Mouse (Mus musculus): Measurements from ENCODE around the gene Ap1ar. TPM values are rescaled to one million over a fixed set of nuclear protein-coding genes. Genes with fewer than 3 reads are reported as not detected.

The Ap1ar gene
- polyA plus RNA-seq, 1 experiment from 2014 or later, result 54.8 TPM

DNA sequence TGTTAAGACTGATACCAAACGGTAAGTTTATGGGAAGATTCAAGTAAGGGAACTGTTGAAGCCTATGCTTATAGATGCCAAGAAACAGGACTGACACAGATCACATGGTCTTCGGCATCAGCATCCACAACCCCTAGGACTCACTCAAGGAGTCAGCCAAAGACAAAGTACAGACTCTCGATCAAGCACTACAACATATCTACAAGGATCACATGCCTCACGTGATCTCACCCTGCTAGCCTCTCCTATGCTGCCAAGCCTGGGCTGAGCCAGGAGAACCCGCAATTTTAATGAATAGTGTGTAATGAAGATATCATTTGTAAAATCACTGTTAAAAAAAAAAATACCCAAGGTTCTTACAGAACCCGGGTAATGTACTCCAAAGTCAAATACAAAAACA is 1.7 kb downstream of the Ap1ar start:
- no peak overlapping the region for H3K27ac ChIP-seq
- no peaks in the 10 kb centered on the region for H3K27me3 ChIP-seq
- H3K9ac ChIP-seq, result no peak overlapping the region; the same call in 1 of the 2 replicates
- no peak overlapping the region for H3K4me3 ChIP-seq
- H3K4me2 ChIP-seq, result 0 out of 2 replicates have a peak overlapping the region, but pooled peaks have one; percentile 78
- H3K36me3 ChIP-seq, result no peaks in the 10 kb centered on the region; the same call in 1 of the 2 replicates
- H3K4me1 ChIP-seq, result peaks cover 17% of the 10 kb centered on the region
- ATAC-seq (ENCODE audit: borderline replicate concordance, extremely low read depth, low FRiP score, low TSS enrichment), result no peak
- 68% methylated on average over 6 of the region's 6 CpGs for WGBS
- no peaks in the 10 kb centered on the region for H3K9me3 ChIP-seq

DNA sequence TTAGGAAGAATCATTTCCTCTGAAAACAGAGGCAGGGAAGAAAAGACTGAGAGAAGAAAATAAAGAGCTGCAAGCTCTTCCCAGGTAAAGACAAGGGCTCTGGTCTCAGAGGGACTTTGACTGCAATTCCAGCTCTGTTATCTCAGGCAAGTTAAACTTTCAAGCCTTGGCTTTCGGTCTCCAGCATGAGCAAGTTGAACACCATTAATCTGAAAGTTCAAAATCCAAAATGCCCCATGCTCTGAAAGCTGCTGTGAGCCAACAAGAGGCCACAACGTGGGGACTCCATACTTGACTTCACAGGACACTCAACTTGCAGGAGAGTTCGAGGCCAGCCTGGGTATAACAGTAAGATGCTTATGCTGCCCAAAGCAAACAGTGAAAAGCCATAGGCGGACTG is 3.3 kb downstream of the Ap1ar start:
- no peak overlapping the region for H3K4me3 ChIP-seq
- H3K27ac ChIP-seq, result no peak overlapping the region
- H3K27me3 ChIP-seq, result no peaks in the 10 kb centered on the region
- H3K9me3 ChIP-seq, result no peaks in the 10 kb centered on the region
- no peak overlapping the region for H3K9ac ChIP-seq
- 67% methylated on average over 4 of the region's 4 CpGs for WGBS
- no peak for ATAC-seq (ENCODE audit: borderline replicate concordance, extremely low read depth, low FRiP score, low TSS enrichment)
- peaks cover 17% of the 10 kb centered on the region for H3K4me1 ChIP-seq
- H3K4me2 ChIP-seq, result no peak overlapping the region
- no peaks in the 10 kb centered on the region; the same call in 1 of the 2 replicates for H3K36me3 ChIP-seq

DNA sequence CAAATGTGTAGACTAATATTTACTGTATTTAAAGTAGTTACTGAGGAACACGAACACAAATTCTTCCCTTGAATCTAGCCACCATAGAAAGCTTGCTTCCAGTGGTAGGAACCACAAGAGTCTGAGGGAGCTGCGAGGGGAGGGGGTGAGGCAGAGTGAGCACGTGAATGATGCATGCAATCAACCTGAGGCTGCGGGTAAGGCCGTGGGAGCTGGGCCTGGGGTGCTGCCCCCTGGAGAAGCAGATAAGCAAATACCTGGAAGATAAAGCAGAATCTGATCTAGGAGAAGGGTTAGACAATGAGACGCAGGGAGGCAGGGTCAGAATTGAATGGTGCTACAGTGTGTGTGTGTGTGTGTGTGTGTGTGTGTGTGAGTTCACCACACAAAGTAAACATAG is 6.2 kb downstream of the Ap1ar start:
- H3K4me2 ChIP-seq, result no peak overlapping the region
- WGBS, result 49% methylated on average over 6 of the region's 6 CpGs
- no peak for ATAC-seq (ENCODE audit: borderline replicate concordance, extremely low read depth, low FRiP score, low TSS enrichment)

DNA sequence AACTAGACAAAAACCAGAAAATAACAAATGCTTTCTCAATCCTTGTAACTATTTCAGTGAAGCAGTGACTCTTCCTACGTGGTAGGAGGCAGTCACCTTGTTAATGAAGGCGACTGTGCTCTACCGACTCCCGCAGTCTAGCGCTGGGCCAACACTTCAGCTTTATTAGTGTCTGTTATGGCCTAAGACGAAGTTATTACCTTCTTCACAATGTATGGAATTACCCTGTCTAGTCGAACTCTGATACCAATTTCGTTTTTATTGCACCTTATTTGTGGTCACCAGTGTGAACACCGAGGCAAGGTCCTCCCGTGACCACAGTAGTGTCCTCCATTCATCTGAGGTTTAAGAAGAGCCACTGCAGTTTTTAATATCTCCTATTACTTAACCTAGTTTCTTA is 7.1 kb downstream of the Ap1ar start:
- no peak overlapping the region for H3K9ac ChIP-seq
- no peak overlapping the region for H3K4me3 ChIP-seq
- no peaks in the 10 kb centered on the region for H3K9me3 ChIP-seq
- H3K4me2 ChIP-seq, result no peak overlapping the region
- H3K4me1 ChIP-seq, result peaks cover 18% of the 10 kb centered on the region
- no peak for ATAC-seq (ENCODE audit: borderline replicate concordance, extremely low read depth, low FRiP score, low TSS enrichment)
- H3K27me3 ChIP-seq, result no peaks in the 10 kb centered on the region
- no peaks in the 10 kb centered on the region; the same call in 1 of the 2 replicates for H3K36me3 ChIP-seq
- H3K27ac ChIP-seq, result no peak overlapping the region
- WGBS, result 91% methylated on average over 10 of the region's 10 CpGs

More for the DNA sequence above, 6.2 kb downstream of the Ap1ar start:
- Histone ChIP-seq H3K9ac (no peak overlapping the region), H3K9me3 (no peaks in the 10 kb centered on the region), H3K36me3 (no peaks in the 10 kb centered on the region; the same call in 1 of the 2 replicates), H3K4me1 (peaks cover 24% of the 10 kb centered on the region), H3K27ac (no peak overlapping the region), H3K4me3 (no peak overlapping the region), H3K27me3 (no peaks in the 10 kb centered on the region)

DNA sequence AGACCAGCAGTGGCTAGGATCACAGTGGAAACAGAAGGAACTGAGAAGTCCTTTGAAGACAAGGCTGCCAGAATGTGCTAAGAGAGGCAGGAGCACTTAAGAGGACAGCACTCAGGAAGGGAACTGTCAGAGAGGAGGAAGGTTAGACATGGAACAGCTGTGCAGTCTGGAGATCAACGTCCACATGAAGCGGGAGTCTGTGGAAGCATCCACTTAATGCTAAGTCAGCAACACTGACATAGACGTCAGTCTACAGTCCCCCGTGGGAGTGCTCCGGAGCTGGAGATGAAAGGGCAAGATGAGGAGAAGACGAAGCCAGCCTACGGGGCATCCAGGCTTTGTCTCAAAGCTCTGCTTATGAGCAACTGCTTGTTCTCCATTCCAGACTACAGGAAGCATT is 10.2 kb downstream of the Ap1ar start:
- peak; percentile 87; the same call in 1 of the 2 replicates for ATAC-seq (ENCODE audit: borderline replicate concordance, extremely low read depth, low FRiP score, low TSS enrichment)
- H3K36me3 ChIP-seq, result peaks cover 3% of the 10 kb centered on the region; the same call in 1 of the 2 replicates
- no peaks in the 10 kb centered on the region for H3K9me3 ChIP-seq
- peak overlapping the region; percentile 57 for H3K27ac ChIP-seq
- 0 out of 2 replicates have a peak overlapping the region, but pooled peaks have one; percentile 3 for H3K4me2 ChIP-seq
- 26% methylated on average over 7 of the region's 7 CpGs for WGBS
- peaks cover 17% of the 10 kb centered on the region for H3K4me1 ChIP-seq
- no peak overlapping the region for H3K9ac ChIP-seq
- no peaks in the 10 kb centered on the region for H3K27me3 ChIP-seq
- H3K4me3 ChIP-seq, result no peak overlapping the region

DNA sequence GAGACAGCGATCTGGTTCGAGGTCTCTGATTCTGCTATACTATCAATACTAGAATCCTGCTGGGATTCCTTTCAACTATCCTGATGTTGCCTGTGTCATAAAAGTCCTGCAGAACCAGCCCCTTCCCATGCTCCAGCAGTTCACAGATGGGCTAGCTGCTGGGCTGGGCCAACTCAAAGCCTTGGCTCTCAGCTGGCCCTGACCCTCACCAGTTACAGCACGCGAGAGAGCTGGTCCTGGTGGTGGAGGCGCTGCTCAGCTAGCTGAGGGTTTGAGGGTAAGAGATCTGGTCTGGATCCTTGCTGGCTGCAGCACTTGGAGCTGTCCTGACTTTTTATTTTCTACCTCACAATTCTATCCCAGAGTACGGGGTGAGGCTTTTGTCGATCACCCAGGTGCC is 10.8 kb downstream of the Ap1ar start:
- peak overlapping the region; percentile 57 for H3K27ac ChIP-seq

DNA sequence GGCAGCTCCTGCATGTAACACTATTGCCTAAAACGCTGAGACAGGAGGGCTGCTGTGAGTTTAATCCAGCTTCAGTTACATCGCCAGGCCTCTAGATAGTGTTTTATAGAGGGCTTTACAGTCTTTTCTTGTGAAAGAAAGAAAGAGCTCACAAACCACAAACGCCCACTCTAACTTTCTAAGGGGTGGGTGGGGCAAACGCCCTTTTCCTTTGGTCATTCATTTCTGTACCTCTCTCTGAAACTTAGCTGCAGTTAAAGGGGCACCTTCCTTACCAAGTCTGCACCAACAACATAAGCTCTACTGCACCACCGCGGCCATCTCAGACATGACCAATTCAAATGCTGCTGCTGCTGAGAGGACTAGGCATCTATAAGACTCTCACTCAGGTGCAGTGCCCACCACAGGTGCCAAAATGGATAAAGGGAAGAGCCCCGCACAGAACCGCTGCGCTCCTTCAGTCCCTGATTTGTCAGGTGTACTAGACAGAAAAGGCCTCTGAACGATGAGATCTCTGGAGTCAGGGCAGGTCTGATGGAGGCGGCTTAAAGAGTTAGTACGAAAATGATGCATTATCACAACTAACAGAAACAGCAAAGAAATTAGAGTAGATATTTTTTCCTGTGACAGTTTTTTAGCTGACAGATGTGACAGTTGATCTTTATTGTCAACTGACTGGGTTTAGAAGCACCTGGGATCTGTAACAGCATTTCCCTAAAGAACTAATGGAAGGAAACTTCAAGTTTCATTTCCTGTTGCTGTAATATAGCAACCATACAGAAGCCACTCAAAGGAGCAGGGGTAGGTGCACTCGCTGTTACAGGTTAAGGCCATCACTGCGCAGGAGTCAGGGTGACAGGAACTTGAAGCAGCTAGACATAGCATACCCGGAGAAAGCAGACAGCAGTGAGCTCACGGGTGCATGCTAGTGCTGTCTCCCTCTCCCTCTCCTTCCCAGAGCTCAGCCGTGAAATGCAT is 13.1 kb downstream of the Ap1ar start:
- no peak; the same call in 1 of the 2 replicates for ATAC-seq (ENCODE audit: borderline replicate concordance, extremely low read depth, low FRiP score, low TSS enrichment)
- Histone ChIP-seq H3K27ac (no peak overlapping the region), H3K4me1 (peaks cover 17% of the 10 kb centered on the region), H3K9ac (no peak overlapping the region), H3K36me3 (peaks cover 8% of the 10 kb centered on the region), H3K27me3 (no peaks in the 10 kb centered on the region), H3K4me3 (no peak overlapping the region), H3K9me3 (no peaks in the 10 kb centered on the region), H3K4me2 (no peak overlapping the region)
- 84% methylated on average over 17 of the region's 17 CpGs for WGBS

More for the DNA sequence above, 10.8 kb downstream of the Ap1ar start:
- Histone ChIP-seq H3K4me3 (no peak overlapping the region), H3K27me3 (no peaks in the 10 kb centered on the region), H3K9me3 (no peaks in the 10 kb centered on the region), H3K9ac (no peak overlapping the region), H3K4me1 (peaks cover 17% of the 10 kb centered on the region), H3K4me2 (no peak overlapping the region), H3K36me3 (peaks cover 3% of the 10 kb centered on the region; the same call in 1 of the 2 replicates)
- ATAC-seq (ENCODE audit: borderline replicate concordance, extremely low read depth, low FRiP score, low TSS enrichment), result no peak; the same call in 1 of the 2 replicates
- WGBS, result 72% methylated on average over 7 of the region's 7 CpGs

DNA sequence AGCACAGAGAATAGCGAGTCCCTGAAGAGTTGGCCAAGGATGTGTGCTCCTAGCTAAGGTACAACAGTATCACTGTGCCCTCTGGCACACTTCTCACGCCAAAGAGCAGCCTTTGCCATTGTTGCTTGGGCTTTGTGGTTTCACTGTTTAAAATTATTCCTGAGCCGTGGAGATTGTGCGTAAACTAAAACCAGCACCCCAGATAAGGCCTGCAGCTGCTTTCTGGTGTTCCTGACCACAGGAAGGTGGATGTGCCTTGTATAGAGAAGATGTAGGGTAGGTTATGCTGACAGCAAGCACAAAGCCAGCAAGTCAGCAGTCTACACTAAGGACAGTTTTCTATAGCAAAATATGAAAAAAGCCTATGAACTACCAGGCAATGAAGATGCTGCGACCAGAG is 16.1 kb downstream of the Ap1ar start:
- ATAC-seq (ENCODE audit: borderline replicate concordance, extremely low read depth, low FRiP score, low TSS enrichment), result no peak
- WGBS, result 66% methylated on average over 5 of the region's 5 CpGs

DNA sequence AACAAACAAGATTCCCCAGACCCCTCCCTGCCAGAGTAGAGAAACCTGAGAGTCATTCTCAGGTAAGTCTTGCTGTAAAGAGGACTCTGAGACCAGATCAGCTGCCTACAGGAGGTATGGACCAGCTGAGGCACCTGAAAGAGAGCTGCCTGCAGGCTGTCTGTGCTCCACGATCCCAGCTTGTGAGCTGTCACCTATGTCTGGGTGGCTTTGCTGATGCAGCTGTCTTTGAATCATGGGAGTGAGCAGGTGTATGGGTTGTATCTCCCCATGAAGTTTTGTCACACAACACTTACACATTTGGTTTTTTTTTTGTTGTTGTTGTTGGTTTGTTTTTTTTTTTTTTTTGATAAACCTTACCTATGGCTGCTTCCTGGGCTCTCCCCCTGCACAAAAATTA is 16.9 kb downstream of the Ap1ar start:
- no peak overlapping the region for H3K9ac ChIP-seq
- 0 out of 2 replicates have a peak, but pooled peaks cover 4% of the 10 kb centered on the region for H3K4me1 ChIP-seq
- no peak overlapping the region for H3K27ac ChIP-seq
- no peak overlapping the region for H3K4me3 ChIP-seq
- WGBS, result 85% methylated on average over 1 of the region's 1 CpGs
- H3K4me2 ChIP-seq, result no peak overlapping the region
- no peak for ATAC-seq (ENCODE audit: borderline replicate concordance, extremely low read depth, low FRiP score, low TSS enrichment)
- H3K27me3 ChIP-seq, result no peaks in the 10 kb centered on the region
- H3K9me3 ChIP-seq, result no peaks in the 10 kb centered on the region
- peaks cover 13% of the 10 kb centered on the region for H3K36me3 ChIP-seq

More for the DNA sequence above, 16.1 kb downstream of the Ap1ar start:
- H3K36me3 ChIP-seq, result peaks cover 13% of the 10 kb centered on the region
- H3K4me1 ChIP-seq, result 0 out of 2 replicates have a peak, but pooled peaks cover 5% of the 10 kb centered on the region
- H3K9me3 ChIP-seq, result no peaks in the 10 kb centered on the region
- H3K4me3 ChIP-seq, result no peak overlapping the region
- H3K4me2 ChIP-seq, result no peak overlapping the region
- H3K27ac ChIP-seq, result no peak overlapping the region
- no peak overlapping the region for H3K9ac ChIP-seq
- no peaks in the 10 kb centered on the region for H3K27me3 ChIP-seq

DNA sequence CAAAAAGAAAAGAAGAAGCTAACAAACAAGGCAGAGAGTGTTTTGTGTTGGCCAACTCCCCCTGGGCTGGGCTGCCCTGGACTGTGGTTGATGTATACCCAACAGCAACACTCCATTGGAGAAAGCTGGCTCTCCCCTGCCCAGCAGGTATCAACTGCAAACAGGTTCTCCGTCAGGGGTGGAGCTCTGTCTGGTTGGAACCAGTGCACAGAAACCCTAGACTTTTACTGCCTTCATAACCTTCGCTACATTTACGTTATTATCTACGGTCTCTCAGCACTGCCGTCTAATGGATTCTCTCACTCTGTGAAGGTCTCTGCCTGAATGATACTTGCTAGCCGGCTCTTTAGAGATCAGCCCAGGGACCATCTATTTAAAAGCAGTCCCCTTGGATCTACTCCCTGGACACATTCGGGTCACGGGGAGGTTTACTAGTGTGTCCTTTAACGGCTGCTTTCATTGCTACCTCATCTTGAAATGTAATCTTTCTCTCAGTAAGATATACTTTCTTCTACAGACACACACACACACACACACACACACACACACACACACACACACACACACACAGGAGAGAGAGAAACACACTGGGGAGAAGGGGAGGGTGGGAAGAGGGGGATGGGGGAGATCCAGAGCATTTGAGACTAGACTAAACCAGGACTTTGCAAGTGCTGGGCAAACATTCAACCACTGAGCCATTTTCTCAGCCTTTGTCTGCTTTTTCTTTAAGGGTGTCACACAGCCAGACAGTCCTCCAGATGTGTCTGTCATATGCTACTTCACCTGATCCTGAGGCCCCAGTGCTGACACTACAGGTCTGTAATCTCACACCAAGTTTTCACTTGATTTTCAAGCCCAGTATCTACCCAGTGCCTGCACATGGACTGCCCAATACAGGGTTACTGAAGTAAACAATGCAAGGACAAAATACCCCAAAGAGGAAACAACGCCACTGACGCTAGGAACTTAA is 18.3 kb downstream of the Ap1ar start:
- no peaks in the 10 kb centered on the region for H3K9me3 ChIP-seq
- no peak overlapping the region for H3K4me3 ChIP-seq
- H3K27ac ChIP-seq, result no peak overlapping the region
- H3K9ac ChIP-seq, result no peak overlapping the region
- 67% methylated on average over 11 of the region's 11 CpGs for WGBS
- H3K4me1 ChIP-seq, result no peaks in the 10 kb centered on the region
- no peak for ATAC-seq (ENCODE audit: borderline replicate concordance, extremely low read depth, low FRiP score, low TSS enrichment)
- H3K36me3 ChIP-seq, result peaks cover 13% of the 10 kb centered on the region
- no peaks in the 10 kb centered on the region for H3K27me3 ChIP-seq
- H3K4me2 ChIP-seq, result no peak overlapping the region

DNA sequence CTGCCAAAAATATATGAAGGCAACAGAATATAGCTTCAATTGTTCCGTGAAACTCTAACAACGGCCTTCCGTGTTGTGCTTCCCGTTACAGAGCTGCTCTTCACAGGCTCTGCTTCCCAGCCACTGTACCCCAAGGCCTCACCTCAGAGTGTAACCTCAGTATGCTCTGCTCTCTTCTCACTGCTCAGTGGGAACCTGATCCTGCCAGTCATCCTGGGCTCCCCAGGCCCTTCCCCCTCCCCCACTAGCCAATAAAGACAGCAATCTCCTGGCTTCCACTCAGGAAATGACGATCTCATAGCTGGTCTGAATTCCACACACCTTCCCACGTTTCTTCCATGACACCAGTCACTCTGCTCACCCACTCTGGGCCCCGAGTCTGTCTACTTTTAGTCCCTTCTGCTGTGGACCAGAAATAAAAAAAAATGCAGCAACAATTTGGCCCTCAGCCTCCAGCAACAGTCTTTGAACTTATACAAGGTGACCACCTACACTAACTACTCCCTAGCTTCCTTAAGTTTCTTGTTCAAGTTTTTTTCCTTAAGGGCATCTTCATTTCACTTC is 20.1 kb downstream of the Ap1ar start:
- Histone ChIP-seq H3K9ac (no peak overlapping the region), H3K4me2 (no peak overlapping the region), H3K9me3 (no peaks in the 10 kb centered on the region), H3K4me3 (no peak overlapping the region), H3K36me3 (peaks cover 20% of the 10 kb centered on the region), H3K4me1 (no peaks in the 10 kb centered on the region), H3K27ac (no peak overlapping the region), H3K27me3 (no peaks in the 10 kb centered on the region)
- ATAC-seq (ENCODE audit: borderline replicate concordance, extremely low read depth, low FRiP score, low TSS enrichment), result no peak
- 66% methylated on average over 7 of the region's 7 CpGs for WGBS

All from lung, embryonic 15.5 days (tissue).